Mouse (Mus musculus) neutrophil, adult 5-6 weeks (primary cell): ENCODE results near the gene Susd6. TPM values are rescaled to one million over a fixed set of nuclear protein-coding genes. Genes with fewer than 3 reads are reported as not detected.
"Not testable (repeated sequence)": the region's sequence is repeated elsewhere in the genome, so short reads cannot be mapped to it uniquely, and the experiment has no call there.

Experiments used
- ATAC-seq: fragments of 151-379, 151-347 bp; 2 replicates; pipeline ENCODE4 v1.8.0; 2017; ENCODE audit warnings: mild to moderate bottlenecking, moderate TSS enrichment; ENCODE audit not compliant: insufficient number of reproducible peaks, poor library complexity, low FRiP score, severe bottlenecking; ENCODE audit errors: extremely low read depth
- total RNA-seq: library from RNA; stranded (forward); fragments of 200-1000 nt; gene quantifications from 2 replicates; pipeline ENCODE4 v1.2.3, GENCODE M21; 2017

Gene Susd6
- total RNA-seq, 1 experiment from 2014 or later: 111 TPM

DNA sequence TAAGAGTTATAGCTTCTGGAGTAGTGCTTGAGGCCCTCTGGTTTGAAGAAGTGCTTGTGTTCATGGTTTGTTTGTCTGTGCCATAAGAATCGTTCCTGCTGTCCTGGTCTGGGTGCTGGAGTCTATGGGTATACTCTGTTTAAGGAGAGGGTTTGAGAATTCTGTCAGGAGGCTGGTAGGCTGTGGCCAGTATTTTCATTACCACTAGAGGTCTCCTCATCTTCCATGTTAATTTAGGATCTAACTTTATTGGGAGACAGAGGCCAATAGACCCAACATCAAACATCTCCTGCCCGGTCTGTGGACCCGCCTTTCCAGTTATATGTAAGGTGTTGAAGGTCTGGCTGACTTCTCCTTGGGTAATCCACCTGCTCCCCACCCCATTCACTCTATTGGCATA, 7.4 kb upstream of the Susd6 start:
- no peak for ATAC-seq

DNA sequence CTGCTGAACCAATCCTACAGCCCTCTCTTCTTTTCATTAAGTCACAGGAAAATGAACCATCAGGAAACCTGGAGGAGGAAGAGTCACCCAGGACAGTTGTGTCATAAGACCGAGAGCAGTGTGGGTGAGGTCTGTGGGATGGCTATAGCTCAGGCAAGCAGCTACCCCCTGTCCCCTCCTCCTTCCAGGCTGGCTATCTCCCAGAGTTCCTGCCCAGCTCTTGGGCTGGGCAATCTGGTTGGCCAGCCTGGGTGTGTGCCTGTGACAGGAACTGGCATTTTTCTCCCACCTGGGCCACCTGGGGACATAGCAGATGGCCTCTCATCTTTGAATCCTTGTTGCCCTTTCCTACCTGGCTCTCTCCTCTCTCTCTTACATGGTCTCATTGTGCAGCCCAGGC, 6.4 kb upstream of the Susd6 start:
- ATAC-seq: no peak

GRCm38 (mm10) chr12:80785005-80785404, 5.3 kb upstream of the Susd6 start:
- ATAC-seq: peak; percentile 26; the same call in 1 of the 2 replicates

DNA sequence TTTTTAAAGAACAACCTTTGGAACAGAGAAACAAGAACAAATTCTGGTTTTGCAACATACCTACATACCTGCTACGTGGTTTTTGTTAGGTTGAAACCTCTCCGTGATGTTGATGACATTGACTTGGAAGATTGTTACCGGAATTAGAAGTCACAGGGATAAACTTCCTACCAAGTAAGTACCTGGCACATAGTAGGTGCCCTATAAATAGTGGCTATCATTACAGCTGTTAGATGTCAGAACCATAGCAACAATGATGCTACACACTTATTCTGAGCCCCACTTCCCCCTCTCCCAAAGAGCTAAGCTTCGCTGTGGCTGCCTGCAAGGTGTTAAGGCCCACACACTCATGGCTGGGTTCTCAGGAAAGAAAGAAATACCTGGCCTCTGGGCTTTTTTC, 4.7 kb upstream of the Susd6 start:
- no peak for ATAC-seq

- ATAC-seq: no peak
Observed at GRCm38 (mm10) chr12:80786591-80786990, 3.7 kb upstream of the Susd6 start.

DNA sequence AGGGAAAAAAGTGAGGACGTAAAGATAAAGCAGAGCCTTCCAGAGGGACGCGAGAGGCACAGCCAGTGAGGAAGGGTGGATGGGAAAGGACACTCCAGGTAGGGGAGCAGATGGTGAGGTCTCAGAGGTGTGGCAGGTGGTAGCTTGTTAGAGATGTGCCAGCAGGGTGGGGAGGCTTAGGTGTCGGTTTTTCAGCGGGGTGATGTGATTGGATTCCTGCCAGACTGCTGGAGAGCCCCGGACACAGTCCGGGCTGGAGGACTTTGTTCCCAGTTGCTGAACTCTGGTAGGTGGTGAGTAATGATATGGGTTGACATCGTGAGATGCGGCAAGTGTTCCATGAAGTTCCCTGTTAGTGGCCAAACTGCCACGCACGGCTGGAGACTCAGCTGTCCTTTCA, 2.7 kb upstream of the Susd6 start:
- no peak for ATAC-seq

DNA sequence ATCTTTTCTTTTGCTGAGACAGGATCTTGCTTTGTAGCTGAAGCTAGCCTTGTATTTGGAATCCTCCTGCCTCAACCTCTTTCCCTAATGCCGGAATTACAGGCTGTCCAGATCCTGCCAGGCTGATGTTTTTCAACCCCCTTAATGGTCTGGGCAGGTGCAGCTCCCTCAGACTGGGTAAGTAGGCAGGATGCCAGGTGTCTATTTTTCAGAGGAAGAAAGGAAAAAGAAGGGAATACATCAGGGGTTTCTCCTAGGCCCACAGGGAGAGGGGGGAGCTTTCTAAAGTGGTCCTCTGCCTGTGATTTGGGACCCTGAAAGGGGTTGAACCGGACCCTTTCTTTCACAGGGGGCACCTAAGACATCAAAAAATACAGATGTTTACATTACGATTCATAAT, 2.1 kb upstream of the Susd6 start:
- no peak for ATAC-seq

DNA sequence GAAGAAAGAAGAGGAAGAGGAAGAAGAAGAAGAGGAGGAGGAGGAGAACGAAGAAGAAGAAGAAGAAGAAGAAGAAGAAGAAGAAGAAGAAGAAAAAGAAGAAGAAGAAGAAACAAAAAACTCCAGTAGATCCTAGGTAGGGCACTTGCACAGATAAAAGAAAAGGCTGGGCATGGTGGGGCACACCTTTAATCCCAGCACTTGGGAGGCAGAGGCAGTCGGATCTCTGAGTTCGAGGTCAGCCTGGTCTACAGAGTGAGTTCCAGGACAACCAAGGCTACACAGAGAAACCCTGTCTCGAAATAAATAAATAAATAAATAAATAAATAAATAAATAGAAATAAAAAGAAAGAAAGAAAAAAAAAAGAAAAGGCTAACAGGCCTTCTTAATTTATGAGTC, 1.0 kb upstream of the Susd6 start:
- ATAC-seq: not testable (repeated sequence)

- no peak for ATAC-seq
Observed at GRCm38 (mm10) chr12:80790700-80791570, 625 bp downstream of the Susd6 start.

- no peak for ATAC-seq
Observed at GRCm38 (mm10) chr12:80791571-80792444, 1.5 kb downstream of the Susd6 start.

DNA sequence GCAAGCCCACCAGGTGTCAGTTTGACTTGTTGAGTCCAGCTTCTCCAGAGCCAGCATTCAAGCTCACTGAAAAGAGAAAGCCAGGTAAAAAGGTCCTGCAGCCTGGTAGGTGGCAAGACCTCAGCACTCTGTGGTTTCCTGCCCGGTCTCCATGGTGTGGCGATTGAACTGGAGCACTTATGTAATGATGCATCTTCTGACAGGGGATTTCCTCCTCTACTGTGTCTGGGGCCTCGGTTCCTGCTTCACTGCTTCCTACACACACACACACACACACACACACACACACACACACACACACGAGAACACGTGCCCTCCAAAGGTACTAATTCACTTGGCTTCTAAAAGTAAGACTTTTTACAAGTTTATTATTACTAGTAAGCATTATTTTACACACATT, 2.6 kb downstream of the Susd6 start:
- peak; percentile 61 for ATAC-seq

DNA sequence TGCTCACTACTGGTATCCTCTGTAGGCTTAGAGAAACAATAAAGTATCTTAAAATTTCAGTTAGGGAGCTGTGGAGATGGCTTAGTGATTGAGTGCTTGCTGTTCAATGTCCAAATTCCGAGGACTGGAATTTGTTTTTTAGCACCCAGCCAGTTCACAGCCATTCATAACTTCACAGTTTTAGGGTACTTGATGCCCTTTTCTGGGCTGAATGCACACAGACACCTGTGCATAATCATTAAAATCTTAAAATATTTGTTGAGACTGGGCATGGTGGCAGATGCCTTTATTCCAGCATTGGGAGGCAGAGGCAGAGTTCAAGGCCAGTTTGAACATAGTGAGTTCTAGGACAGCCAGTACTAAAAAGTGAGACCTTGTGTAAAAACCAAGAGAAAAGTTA, 3.2 kb downstream of the Susd6 start:
- ATAC-seq: no peak

DNA sequence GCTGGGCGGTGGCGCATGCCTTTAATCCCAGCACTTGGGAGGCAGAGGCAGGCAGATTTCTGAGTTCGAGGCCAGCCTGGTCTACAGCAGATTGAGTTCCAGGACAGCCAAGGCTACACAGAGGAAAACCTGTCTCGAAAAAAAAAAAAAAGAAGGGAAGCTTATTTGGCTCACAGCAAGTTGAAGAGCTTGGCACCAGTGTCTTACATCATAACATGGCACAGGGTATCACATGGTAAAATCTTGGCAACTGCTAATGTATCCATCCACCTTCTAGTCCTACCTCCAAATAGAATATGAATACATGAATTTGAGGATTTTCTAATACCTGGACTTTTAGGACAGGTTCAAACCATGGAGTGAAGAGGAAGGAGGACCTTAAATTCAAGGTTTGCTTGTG, 4.2 kb downstream of the Susd6 start:
- no peak for ATAC-seq

DNA sequence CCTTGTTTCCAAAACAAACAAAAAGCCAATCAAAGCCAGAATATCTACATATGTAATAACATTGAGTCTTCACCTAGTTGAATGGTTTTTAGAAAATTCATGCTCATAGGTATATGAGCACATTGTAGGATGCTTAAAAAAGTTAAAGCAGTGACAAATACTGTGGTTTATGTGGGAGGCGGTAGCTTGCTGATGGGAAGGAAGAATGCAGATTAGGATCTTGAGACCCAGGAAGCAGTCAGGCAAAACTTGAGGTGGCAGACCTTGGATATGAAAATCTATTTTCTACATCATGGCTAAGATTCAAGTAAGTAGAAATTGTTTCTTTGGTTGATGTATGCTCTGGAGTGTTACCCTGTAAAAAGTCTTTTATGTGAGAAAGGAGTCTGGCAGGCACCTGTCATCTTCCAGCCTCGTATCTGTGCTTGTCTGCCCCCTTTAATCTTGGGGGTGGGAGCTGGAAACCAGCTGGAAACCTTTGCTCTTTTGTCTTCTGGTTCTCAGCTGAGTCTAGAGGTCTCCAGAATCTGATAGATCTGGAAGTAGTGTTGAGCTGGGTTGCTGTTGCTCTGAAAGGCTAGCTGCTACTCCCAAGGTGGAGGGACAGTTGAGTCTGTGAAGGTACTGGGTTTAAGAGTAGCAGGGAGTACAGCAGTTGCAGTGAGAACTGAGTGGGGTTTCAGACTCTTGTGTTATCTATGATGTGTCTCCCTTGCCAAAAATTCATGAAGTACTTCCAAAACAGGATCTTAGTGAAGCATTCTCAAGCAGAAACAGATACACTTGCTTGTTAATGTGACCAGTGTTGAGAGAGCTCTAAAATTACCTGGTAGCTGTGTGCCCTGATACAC, 4.8 kb downstream of the Susd6 start:
- ATAC-seq: no peak

- ATAC-seq: 0 out of 2 replicates have a peak, but pooled peaks have one; percentile 30
Observed at GRCm38 (mm10) chr12:80798271-80798670, 8.0 kb downstream of the Susd6 start.

DNA sequence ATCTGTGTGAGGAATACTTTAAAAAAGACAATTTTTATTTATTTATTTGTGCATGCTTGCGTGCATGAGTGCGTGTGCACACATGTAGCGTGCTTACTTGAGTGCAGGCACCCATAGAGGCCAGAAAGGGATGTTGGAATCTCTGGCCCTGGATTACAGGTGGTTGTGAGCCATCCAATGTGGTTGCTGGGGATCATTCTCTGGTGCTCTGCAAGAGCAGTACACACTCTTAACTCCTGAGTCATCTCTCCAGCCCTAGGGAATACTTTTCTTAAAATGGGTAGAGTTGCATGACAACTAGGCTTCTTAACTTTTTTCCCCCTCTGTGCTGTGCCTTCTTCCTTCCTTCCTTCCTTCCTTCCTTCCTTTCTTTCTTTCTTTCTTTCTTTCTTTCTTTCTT, 9.8 kb downstream of the Susd6 start:
- ATAC-seq: no peak

DNA sequence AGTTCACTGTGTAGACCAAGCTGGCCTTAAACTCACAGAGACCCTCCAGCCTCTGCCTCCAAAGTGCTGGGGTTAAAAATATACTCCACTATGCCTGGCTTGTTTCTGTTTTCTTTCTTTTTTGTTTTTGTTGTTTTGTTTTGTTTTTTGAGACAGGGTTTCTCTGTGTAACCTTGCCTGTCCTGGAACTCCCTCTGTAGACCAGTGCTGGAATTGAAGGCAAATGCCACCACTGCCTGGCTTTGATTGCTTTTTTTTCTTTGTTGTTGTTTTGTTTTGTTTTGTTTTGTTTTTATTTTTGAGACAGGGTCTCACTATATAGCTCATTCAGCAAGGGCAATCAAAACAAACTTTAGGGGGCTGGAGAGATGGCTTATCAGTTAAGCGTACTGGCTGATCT, 11.1 kb downstream of the Susd6 start:
- no peak for ATAC-seq

DNA sequence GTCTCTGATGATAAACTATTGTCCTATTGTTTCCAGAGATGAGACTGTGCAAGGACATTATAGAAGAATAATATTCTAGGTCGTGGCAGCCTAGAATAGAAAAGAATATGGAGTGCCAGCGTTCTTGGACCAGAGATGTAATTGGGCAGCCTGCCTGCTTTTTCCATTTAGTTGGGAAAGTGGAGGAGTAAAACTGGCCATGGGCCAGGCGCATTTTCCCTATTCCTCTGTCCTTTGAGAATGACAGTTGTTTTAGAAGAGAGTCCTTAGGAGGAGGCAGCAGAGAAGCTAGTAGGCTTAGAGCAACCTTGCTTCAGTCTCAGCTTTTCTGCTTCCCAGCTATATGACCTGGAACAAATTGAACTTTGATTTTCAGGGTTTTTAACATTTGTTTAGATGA, 13.6 kb downstream of the Susd6 start:
- ATAC-seq: no peak

- no peak for ATAC-seq
Observed at GRCm38 (mm10) chr12:80804861-80805428, 14.6 kb downstream of the Susd6 start.
